Mouse (Mus musculus): ENCODE results near the gene Myo7a. TPM values are rescaled to one million over a fixed set of nuclear protein-coding genes. Genes with fewer than 3 reads are reported as not detected.

The Myo7a gene
- 10.1 and 11.1 TPM in 2 replicates for polyA plus RNA-seq (2014; fragmentation: Nextera tagmentation; extraction: Ambion mirVana)

DNA sequence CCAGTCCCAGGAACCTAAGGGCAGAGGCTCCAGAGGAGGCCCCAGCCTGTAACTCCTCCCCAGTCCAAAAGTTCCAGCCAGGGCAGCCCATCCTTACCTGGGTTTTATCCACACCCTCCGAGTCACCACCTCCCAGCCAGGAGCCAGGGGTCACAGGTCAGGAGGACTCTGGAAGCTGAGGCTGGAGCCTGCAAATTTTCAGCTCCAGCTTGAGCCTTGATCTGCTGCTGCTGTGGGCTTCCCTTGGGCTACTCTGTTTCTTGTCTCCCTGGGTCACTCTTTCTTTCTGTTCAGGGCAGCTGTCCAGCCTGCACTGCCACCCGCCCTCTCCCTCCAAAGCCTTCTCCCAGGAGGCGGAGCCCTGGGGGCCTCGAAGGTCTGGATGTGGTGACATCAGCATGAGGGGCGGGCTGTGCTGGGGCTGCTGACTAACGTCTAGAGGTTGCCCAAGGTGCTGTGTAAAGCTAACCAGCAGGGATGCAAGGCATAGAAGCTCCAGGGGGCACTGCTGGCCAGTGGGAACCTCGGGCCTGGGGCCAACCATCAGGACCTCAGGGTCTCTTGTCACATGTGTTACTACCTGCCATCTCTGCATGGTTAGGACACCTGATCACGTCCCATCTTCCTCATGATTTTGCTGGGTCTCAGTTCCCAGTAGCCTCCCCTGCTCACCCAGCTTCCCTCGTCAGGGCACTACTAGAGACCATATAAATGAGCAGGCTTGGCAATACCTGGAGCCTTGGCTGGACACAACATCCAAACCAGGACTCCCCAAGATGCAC is at the start of gene Myo7a:
Gene Myo7a, minus strand, starts transcription at position 346 of the 782 bp plus-strand sequence.
- Histone ChIP-seq H3K9me3 (ENCODE audit: control insufficient read depth, low read length) (no peaks in the 10 kb centered on the region), H3K4me3 (ENCODE audit: low read depth, low read length) (no peak within 1 kb of the TSS), H3K4me1 (ENCODE audit: control insufficient read depth, insufficient read depth, low read length) (peaks cover 6% of the 10 kb centered on the region; the same call in 1 of the 2 replicates), H3K36me3 (ENCODE audit: control insufficient read depth, insufficient read depth, low read length) (no peaks in the 10 kb centered on the region), H3K9ac (ENCODE audit: low read length) (no peak within 1 kb of the TSS), H3K4me2 (peak within 1 kb of the TSS; percentile 42), H3K27ac (ENCODE audit: low read depth, low read length) (no peak within 1 kb of the TSS), H3K27me3 (ENCODE audit: control insufficient read depth, insufficient read depth, low read length) (no peaks in the 10 kb centered on the region)
- peak; percentile 47; the same call in 1 of the 2 replicates for ATAC-seq (ENCODE audit: low FRiP score)
- DNase-seq (ENCODE audit: low spot score, missing footprints), result peak; percentile 88
- 27% methylated on average over 9 of the region's 9 CpGs for WGBS

DNA sequence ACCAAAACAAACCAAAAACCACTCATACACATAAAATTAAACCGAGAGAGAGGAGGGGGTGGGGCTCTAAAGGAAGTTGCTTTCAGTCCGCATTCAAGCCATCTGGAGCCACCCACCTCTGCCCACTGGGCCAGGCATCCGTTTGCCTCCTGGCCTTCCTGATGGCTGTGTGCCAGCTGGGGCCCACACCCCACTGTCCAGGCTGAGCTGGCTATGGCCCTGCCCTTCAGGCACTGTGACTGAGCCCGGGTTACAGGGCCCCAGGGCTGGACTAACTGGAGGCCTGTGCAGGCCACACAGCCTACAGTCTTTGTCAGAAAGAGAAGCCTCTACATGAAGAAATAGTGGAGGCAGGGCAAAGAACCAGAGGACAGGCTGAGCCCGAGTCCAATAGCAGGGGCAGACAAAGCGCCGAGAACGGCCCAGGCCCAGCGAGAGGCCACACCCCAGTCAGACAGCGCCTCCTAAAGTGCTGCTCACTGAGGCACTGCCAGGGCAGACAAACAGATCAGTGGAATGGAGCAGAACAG is 45.7 kb upstream of the Myo7a start:
- Histone ChIP-seq H3K36me3 (ENCODE audit: control insufficient read depth, insufficient read depth, low read length) (no peaks in the 10 kb centered on the region), H3K9ac (ENCODE audit: low read length) (no peak overlapping the region), H3K27ac (ENCODE audit: low read depth, low read length) (no peak overlapping the region), H3K4me3 (ENCODE audit: low read depth, low read length) (no peak overlapping the region), H3K9me3 (ENCODE audit: control insufficient read depth, low read length) (no peaks in the 10 kb centered on the region), H3K27me3 (ENCODE audit: control insufficient read depth, insufficient read depth, low read length) (no peaks in the 10 kb centered on the region), H3K4me1 (ENCODE audit: control insufficient read depth, insufficient read depth, low read length) (no peaks in the 10 kb centered on the region), H3K4me2 (no peak overlapping the region)
- no peak for ATAC-seq (ENCODE audit: low FRiP score)
- WGBS, result 62% methylated on average over 10 of the region's 10 CpGs
- DNase-seq (ENCODE audit: low spot score, missing footprints), result peak; percentile 79

DNA sequence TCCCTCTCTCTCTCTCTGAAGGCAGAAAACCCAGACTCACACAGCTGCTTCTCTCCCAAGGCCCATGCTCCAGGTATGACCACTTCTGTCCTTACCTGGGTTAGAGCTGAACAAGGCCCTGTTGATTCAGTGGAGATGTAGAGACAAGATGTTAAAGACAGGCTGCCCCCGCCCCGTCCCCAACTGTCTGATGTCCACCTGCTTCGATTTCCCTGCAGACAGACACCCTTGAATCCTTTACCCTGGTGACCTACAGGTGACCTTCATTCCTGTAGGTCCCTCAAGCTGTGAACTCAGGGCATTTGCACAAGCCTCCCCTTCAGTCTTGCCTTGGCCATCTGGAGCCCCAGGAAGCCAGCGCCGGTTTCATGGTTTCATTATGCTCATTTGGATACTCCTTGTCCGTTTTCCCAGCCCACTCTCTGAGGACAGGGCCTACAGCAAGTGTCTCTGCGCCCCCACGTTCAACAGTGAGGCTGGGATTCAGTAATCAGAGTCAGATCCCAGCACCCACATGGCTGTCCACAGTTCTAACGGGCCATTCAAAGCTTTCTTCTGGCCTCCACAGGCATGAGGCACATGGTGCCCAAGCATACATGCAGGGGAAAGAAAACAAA is 45.2 kb upstream of the Myo7a start:
- H3K27me3 ChIP-seq (ENCODE audit: control insufficient read depth, insufficient read depth, low read length), result no peaks in the 10 kb centered on the region
- no peaks in the 10 kb centered on the region for H3K36me3 ChIP-seq (ENCODE audit: control insufficient read depth, insufficient read depth, low read length)
- DNase-seq (ENCODE audit: low spot score, missing footprints), result no peak
- no peaks in the 10 kb centered on the region for H3K4me1 ChIP-seq (ENCODE audit: control insufficient read depth, insufficient read depth, low read length)
- no peak overlapping the region for H3K4me2 ChIP-seq
- WGBS, result 81% methylated on average over 9 of the region's 9 CpGs
- no peak overlapping the region for H3K27ac ChIP-seq (ENCODE audit: low read depth, low read length)
- H3K9ac ChIP-seq (ENCODE audit: low read length), result no peak overlapping the region
- H3K4me3 ChIP-seq (ENCODE audit: low read depth, low read length), result no peak overlapping the region
- ATAC-seq (ENCODE audit: low FRiP score), result no peak
- no peaks in the 10 kb centered on the region for H3K9me3 ChIP-seq (ENCODE audit: control insufficient read depth, low read length)

- no peak for ATAC-seq (ENCODE audit: low FRiP score)
- WGBS, result 65% methylated on average over 3 of the region's 3 CpGs
- Histone ChIP-seq H3K9ac (ENCODE audit: low read length) (no peak overlapping the region), H3K4me1 (ENCODE audit: control insufficient read depth, insufficient read depth, low read length) (no peaks in the 10 kb centered on the region), H3K36me3 (ENCODE audit: control insufficient read depth, insufficient read depth, low read length) (no peaks in the 10 kb centered on the region), H3K9me3 (ENCODE audit: control insufficient read depth, low read length) (no peaks in the 10 kb centered on the region), H3K27ac (ENCODE audit: low read depth, low read length) (no peak overlapping the region), H3K27me3 (ENCODE audit: control insufficient read depth, insufficient read depth, low read length) (no peaks in the 10 kb centered on the region), H3K4me3 (ENCODE audit: low read depth, low read length) (no peak overlapping the region), H3K4me2 (no peak overlapping the region)
- DNase-seq (ENCODE audit: low spot score, missing footprints), result no peak
These were observed 44.4 kb upstream of the Myo7a start for GRCm38 (mm10) chr7:98163700-98164099.

DNA sequence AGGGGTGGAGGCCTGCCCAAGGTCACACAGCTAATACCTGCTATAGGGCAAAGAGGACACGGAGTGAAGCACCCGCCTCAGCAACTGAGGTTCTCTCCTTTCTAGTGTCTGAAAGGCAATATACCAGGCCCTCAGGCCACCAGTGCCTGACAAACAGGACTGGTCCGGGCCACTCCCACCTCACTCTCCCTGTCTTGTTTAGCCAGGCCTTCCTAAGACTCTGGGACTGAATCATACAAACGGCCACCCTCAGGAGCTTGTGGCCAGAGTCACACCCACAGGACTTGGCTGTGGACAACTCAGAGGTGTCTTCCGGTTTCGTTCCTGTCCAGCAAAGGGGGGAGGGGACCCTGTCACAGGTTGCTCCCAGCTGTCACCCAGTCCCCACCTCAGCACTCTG is 42.9 kb upstream of the Myo7a start:
- no peak overlapping the region for H3K4me2 ChIP-seq
- DNase-seq (ENCODE audit: low spot score, missing footprints) (no peak), ATAC-seq (ENCODE audit: low FRiP score) (no peak)
- no peaks in the 10 kb centered on the region for H3K9me3 ChIP-seq (ENCODE audit: control insufficient read depth, low read length)
- no peaks in the 10 kb centered on the region for H3K36me3 ChIP-seq (ENCODE audit: control insufficient read depth, insufficient read depth, low read length)
- no peak overlapping the region for H3K9ac ChIP-seq (ENCODE audit: low read length)
- 90% methylated on average over 6 of the region's 6 CpGs for WGBS
- no peaks in the 10 kb centered on the region for H3K27me3 ChIP-seq (ENCODE audit: control insufficient read depth, insufficient read depth, low read length)
- no peaks in the 10 kb centered on the region for H3K4me1 ChIP-seq (ENCODE audit: control insufficient read depth, insufficient read depth, low read length)
- no peak overlapping the region for H3K4me3 ChIP-seq (ENCODE audit: low read depth, low read length)
- no peak overlapping the region for H3K27ac ChIP-seq (ENCODE audit: low read depth, low read length)

DNA sequence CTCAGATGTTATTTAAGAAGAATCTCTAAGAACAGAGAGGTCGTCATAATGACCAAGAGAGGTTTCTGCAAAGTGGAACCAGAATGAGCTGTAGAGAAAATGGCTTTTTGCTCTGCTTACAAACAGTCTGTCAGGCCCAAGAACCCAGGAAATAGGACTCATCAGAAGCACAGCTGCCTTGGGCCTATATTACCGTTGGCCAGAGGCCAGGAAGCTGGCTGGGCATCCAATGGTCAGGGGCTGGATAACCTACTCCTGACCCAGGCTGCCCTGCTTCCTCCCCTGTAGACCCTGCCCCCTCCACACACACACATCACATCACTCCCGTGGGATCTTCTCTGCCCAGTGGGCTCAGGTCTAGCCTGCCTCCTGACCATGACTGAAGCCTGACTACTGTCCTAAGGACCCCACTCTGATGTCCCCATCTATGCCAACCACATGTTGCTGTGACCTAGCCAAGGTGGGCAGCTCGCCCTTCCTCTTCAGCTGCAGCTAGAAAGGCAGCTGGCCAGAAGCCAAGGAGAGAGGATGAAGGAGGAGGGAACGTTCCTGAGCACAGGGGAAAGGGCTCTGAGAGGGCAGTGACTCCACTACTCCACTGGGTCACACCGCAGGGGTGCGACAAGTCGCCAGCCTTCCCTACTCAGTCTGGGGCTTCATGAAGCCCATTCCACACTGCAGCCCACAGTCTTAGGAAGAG is 40.9 kb upstream of the Myo7a start:
- H3K4me2 ChIP-seq, result no peak overlapping the region
- H3K27me3 ChIP-seq (ENCODE audit: control insufficient read depth, insufficient read depth, low read length), result no peaks in the 10 kb centered on the region
- H3K9ac ChIP-seq (ENCODE audit: low read length), result no peak overlapping the region; the same call in 1 of the 2 replicates
- H3K4me1 ChIP-seq (ENCODE audit: control insufficient read depth, insufficient read depth, low read length), result peaks cover 6% of the 10 kb centered on the region
- no peak overlapping the region for H3K27ac ChIP-seq (ENCODE audit: low read depth, low read length)
- 59% methylated on average over 8 of the region's 8 CpGs for WGBS
- H3K9me3 ChIP-seq (ENCODE audit: control insufficient read depth, low read length), result no peaks in the 10 kb centered on the region
- DNase-seq (ENCODE audit: low spot score, missing footprints) (no peak), ATAC-seq (ENCODE audit: low FRiP score) (no peak)
- H3K4me3 ChIP-seq (ENCODE audit: low read depth, low read length), result no peak overlapping the region
- H3K36me3 ChIP-seq (ENCODE audit: control insufficient read depth, insufficient read depth, low read length), result no peaks in the 10 kb centered on the region

- Histone ChIP-seq H3K4me3 (ENCODE audit: low read depth, low read length) (no peak overlapping the region), H3K27me3 (ENCODE audit: control insufficient read depth, insufficient read depth, low read length) (no peaks in the 10 kb centered on the region), H3K27ac (ENCODE audit: low read depth, low read length) (no peak overlapping the region), H3K9me3 (ENCODE audit: control insufficient read depth, low read length) (no peaks in the 10 kb centered on the region), H3K4me2 (no peak overlapping the region), H3K9ac (ENCODE audit: low read length) (no peak overlapping the region), H3K4me1 (ENCODE audit: control insufficient read depth, insufficient read depth, low read length) (peaks cover 6% of the 10 kb centered on the region), H3K36me3 (ENCODE audit: control insufficient read depth, insufficient read depth, low read length) (no peaks in the 10 kb centered on the region)
- ATAC-seq (ENCODE audit: low FRiP score) (no peak), DNase-seq (ENCODE audit: low spot score, missing footprints) (no peak)
- 63% methylated on average over 8 of the region's 8 CpGs for WGBS
These were observed 39.2 kb upstream of the Myo7a start for GRCm38 (mm10) chr7:98158481-98158880.

- Histone ChIP-seq H3K27me3 (ENCODE audit: control insufficient read depth, insufficient read depth, low read length) (no peaks in the 10 kb centered on the region), H3K4me2 (no peak overlapping the region), H3K4me3 (ENCODE audit: low read depth, low read length) (no peak overlapping the region), H3K9me3 (ENCODE audit: control insufficient read depth, low read length) (no peaks in the 10 kb centered on the region), H3K9ac (ENCODE audit: low read length) (no peak overlapping the region), H3K36me3 (ENCODE audit: control insufficient read depth, insufficient read depth, low read length) (no peaks in the 10 kb centered on the region), H3K4me1 (ENCODE audit: control insufficient read depth, insufficient read depth, low read length) (peaks cover 6% of the 10 kb centered on the region), H3K27ac (ENCODE audit: low read depth, low read length) (no peak overlapping the region)
- WGBS, result 62% methylated on average over 5 of the region's 5 CpGs
- ATAC-seq (ENCODE audit: low FRiP score), result no peak
- no peak for DNase-seq (ENCODE audit: low spot score, missing footprints)
These were observed 38.5 kb upstream of the Myo7a start for GRCm38 (mm10) chr7:98157636-98158332.
